Mouse (Mus musculus) left cerebral cortex, postnatal 4 days (tissue): ENCODE data around the gene Desi2. TPM values are rescaled to one million over a fixed set of nuclear protein-coding genes. Genes with fewer than 3 reads are reported as not detected.
"Not testable (repeated sequence)": the region's sequence is repeated elsewhere in the genome, so short reads cannot be mapped to it uniquely, and the experiment has no call there.

Experiments
- DNase-seq: peaks from one replicate; pipeline ENCODE4 v3.0.0-alpha.2; 2022
- intact Hi-C: fragments of 180-260 bp; cut with DNase I; formaldehyde crosslinking; loops from one replicate; pipeline ENCODE4 v1.15.1; 2025
- total RNA-seq, 2 experiments: library from RNA; stranded (reverse); gene quantifications; 2 replicates each; pipeline ENCODE4 v1.2.3; 2021

Desi2 gene
- total RNA-seq: 10 to 100 TPM; 24.0 to 27.5 TPM

GRCm38 (mm10) chr1:178187216-178187791, at the start of gene Desi2:
Desi2 (plus strand) TSS chr1:178187417.
- intact Hi-C loops: not testable (repeated sequence)
- peak; percentile 94 for DNase-seq

GRCm38 (mm10) chr1:178146513-178146912, 40.7 kb upstream of the Desi2 start:
- intact Hi-C loops: loop anchor here (5.0 kb wide), 2 partner anchors 156 to 301 kb away; no protein-coding TSS in a partner anchor
- DNase-seq: not testable (repeated sequence)

- DNase-seq: not testable (repeated sequence)
- intact Hi-C loops: loop anchor here (5.0 kb wide), 2 partner anchors 155 to 300 kb away; no protein-coding TSS in a partner anchor
These were observed 40.3 kb upstream of the Desi2 start for GRCm38 (mm10) chr1:178146915-178147314.

- DNase-seq: no peak
- intact Hi-C loops: no loop called here
These were observed 5.0 kb upstream of the Desi2 start for GRCm38 (mm10) chr1:178182251-178182650.

GRCm38 (mm10) chr1:178185591-178185990, 1.6 kb upstream of the Desi2 start:
- DNase-seq: no peak
- intact Hi-C loops: no loop called here

GRCm38 (mm10) chr1:178187810-178188209, 593 bp downstream of the Desi2 start:
- intact Hi-C loops: not testable (repeated sequence)
- DNase-seq: peak; percentile 67

- intact Hi-C loops: no loop called here
- peak; percentile 8 for DNase-seq
These were observed 1.2 kb downstream of the Desi2 start for GRCm38 (mm10) chr1:178188386-178188785.

- DNase-seq: no peak
These were observed 18.6 kb downstream of the Desi2 start for GRCm38 (mm10) chr1:178205701-178206325.

GRCm38 (mm10) chr1:178207856-178208255, 20.6 kb downstream of the Desi2 start:
- DNase-seq, intact Hi-C loops: not testable (repeated sequence)

More at GRCm38 (mm10) chr1:178205701-178206325, 18.6 kb downstream of the Desi2 start:
- intact Hi-C loops: no loop called here

GRCm38 (mm10) chr1:178209966-178210365, 22.7 kb downstream of the Desi2 start:
- intact Hi-C loops: no loop called here
- no peak for DNase-seq

- no peak for DNase-seq
- intact Hi-C loops: no loop called here
These were observed 29.9 kb downstream of the Desi2 start for GRCm38 (mm10) chr1:178217157-178217556.

- intact Hi-C loops: no loop called here
- DNase-seq: no peak
These were observed 31.1 kb downstream of the Desi2 start for GRCm38 (mm10) chr1:178218305-178218704.

GRCm38 (mm10) chr1:178219166-178220077, 32.2 kb downstream of the Desi2 start:
- DNase-seq: no peak
- intact Hi-C loops: no loop called here

- not testable (repeated sequence) for DNase-seq
These were observed 41.7 kb downstream of the Desi2 start for GRCm38 (mm10) chr1:178228888-178229287.

GRCm38 (mm10) chr1:178234109-178234508, 46.9 kb downstream of the Desi2 start:
- intact Hi-C loops: no loop called here

More at GRCm38 (mm10) chr1:178228888-178229287, 41.7 kb downstream of the Desi2 start:
- intact Hi-C loops: not testable (repeated sequence)

GRCm38 (mm10) chr1:178235919-178236466, 48.8 kb downstream of the Desi2 start:
- intact Hi-C loops: no loop called here

More at GRCm38 (mm10) chr1:178234109-178234508, 46.9 kb downstream of the Desi2 start:
- no peak for DNase-seq

GRCm38 (mm10) chr1:178238676-178239075, 51.5 kb downstream of the Desi2 start:
- intact Hi-C loops: no loop called here
- DNase-seq: no peak

More at GRCm38 (mm10) chr1:178235919-178236466, 48.8 kb downstream of the Desi2 start:
- DNase-seq: no peak

GRCm38 (mm10) chr1:178241884-178242508, 54.8 kb downstream of the Desi2 start:
- intact Hi-C loops: no loop called here
- DNase-seq: no peak

GRCm38 (mm10) chr1:178248107-178248820, 61.0 kb downstream of the Desi2 start:
- no peak for DNase-seq
- intact Hi-C loops: no loop called here

GRCm38 (mm10) chr1:178254598-178254997, 67.4 kb downstream of the Desi2 start:
- DNase-seq: no peak
- intact Hi-C loops: no loop called here
